Mouse (Mus musculus): Measurements from ENCODE around the gene Hnrnpa1.
A peak's percentile ranks its signal among the peaks of the same experiment; 100 is the strongest.
"Not testable (repeated sequence)": the region's sequence is repeated elsewhere in the genome, so short reads cannot be mapped to it uniquely, and the experiment has no call there.

Gene Hnrnpa1

DNA sequence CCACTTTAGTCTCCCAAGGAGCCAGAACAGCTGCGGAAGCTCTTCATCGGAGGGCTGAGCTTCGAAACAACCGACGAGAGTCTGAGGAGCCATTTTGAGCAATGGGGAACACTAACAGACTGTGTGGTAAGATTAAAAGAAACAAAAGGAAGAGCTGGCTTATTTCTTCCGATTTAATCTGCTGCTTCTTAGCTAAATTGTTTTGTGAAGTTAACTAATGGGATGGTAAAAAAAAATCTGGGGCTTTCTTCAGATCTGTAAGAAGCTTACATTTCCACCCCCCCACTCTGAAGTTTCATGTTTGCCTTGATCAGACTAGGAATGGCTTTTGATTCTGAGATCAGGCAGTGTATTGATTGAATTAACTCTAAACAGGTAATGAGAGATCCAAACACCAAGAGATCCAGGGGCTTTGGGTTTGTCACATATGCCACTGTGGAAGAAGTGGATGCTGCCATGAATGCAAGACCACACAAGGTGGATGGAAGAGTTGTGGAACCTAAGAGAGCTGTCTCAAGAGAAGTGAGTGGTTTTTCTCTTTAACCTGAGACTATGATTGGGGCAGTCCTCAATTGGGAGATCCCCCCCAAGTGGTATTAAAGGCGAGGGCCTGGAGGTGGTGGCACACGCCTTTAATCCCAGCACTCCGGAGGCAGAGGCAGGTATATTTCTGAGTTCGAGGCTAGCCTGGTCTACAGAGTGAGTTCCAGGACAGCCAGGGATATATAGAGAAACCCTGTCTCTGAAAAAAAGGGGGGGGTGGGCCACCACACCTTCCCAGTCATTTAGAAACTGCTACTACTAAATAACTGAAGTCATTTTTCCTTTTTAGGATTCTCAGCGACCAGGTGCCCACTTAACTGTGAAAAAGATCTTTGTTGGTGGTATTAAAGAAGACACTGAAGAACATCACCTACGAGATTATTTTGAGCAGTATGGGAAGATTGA is 1.1 kb downstream of the Hnrnpa1 start:
- DNase-seq = not testable (repeated sequence)

DNA sequence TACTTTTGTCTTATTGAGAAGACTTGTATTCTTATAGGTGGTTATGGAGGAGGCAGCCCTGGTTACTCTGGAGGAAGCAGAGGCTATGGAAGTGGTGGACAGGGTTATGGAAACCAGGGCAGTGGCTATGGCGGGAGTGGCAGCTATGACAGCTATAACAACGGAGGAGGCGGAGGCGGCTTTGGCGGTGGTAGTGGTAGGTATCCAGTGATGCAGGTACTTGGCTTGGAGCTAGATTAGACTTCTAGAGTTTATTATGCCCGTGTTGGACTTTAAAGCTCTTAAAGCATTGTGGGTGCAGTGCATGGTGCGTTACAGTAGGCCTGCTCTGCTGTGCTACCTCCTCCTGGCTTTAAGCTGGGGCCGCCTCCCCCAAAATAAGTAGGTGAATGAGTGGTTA is 2.7 kb downstream of the Hnrnpa1 start:
- DNase-seq = no peak

GRCm38 (mm10) chr15:103245616-103246015 is 5.4 kb downstream of the Hnrnpa1 start:
- DNase-seq = no peak

- DNase-seq = no peak
These were observed 7.0 kb downstream of the Hnrnpa1 start for GRCm38 (mm10) chr15:103247078-103247781.

GRCm38 (mm10) chr15:103247782-103248400 is 7.7 kb downstream of the Hnrnpa1 start:
- DNase-seq = no peak

GRCm38 (mm10) chr15:103248401-103249313 is 8.4 kb downstream of the Hnrnpa1 start:
- DNase-seq = no peak

- not testable (repeated sequence) for DNase-seq
These were observed 9.3 kb downstream of the Hnrnpa1 start for GRCm38 (mm10) chr15:103249511-103249910.

- DNase-seq = peak; percentile 65 to 80
These were observed 10.0 kb downstream of the Hnrnpa1 start for GRCm38 (mm10) chr15:103250195-103250740.

- no peak for DNase-seq
These were observed 11.4 kb downstream of the Hnrnpa1 start for GRCm38 (mm10) chr15:103251595-103251994.

GRCm38 (mm10) chr15:103252660-103253059 is 12.4 kb downstream of the Hnrnpa1 start:
- no peak for DNase-seq

- no peak for DNase-seq
These were observed 13.1 kb downstream of the Hnrnpa1 start for GRCm38 (mm10) chr15:103253352-103253751.

DNA sequence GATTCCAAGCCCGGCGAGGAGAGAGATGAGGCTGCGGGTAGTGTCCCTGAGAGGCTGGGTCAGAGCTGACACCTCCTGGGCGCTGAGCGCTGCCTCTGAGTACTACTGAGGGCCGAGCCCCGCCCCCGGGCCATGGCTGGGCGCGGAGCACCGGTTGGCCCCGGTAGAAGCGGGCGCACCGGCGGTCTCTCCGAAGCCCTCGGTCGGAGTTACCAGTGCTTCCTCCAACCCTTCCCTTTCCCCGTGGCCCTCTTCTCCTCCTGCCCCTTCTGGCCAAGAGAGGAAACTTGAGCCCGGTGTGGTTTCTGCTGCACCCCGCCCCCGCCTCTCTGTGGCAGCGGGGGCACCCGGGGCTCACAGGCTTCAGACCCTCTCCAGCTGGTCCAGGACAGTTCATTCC is 14.9 kb downstream of the Hnrnpa1 start:
- DNase-seq = peak in 1 of 2 experiments; percentile 30

GRCm38 (mm10) chr15:103256210-103256986 is 16.2 kb downstream of the Hnrnpa1 start:
- DNase-seq = no peak

DNA sequence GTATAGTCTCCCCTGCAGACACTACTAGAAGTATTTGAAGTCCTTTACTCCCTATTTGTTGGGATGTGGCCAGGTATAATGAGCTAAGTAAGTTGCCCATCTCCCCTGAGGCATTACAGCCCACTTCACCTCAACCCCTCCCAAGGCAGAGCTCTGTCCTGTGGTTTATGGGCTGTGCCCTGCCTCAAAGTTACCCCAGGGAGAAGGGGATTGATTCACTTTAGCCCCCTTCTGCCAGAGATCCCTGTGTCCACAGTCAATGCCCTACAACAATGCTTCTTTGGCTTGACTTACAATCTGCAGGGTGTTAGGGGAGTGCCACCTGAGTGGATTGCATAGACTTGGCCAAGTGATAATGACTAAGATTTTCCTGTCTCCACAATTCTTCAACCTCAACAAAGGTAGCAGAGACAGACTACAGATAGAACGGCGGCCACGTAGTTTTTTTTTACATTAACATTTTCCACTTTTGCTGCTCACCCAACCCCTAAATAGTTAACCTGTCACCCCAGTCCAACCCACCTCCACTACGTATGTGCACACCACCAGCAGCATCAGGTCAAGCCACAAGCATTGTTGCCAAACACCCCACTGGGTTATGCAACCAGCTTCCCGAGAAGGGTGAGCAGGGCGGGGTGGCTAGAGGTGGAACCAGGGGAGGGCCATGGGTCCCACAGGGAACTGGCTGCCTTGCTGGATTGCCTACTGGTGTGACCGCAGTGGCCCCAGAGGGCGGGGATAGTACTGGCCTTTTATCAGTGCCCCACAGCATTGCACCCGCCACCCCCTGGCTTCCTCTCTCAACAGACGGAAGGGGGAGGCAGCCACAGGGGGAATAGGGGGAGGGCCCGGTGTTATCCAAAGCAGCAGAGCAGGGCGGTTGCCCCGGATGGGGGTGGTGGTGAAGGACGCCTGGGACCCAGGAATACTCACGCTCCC is 17.8 kb downstream of the Hnrnpa1 start, which contains the start of gene Nfe2:
TSS of gene Nfe2 (minus strand) at position 614 of the 939 bp plus-strand sequence.
- DNase-seq = peak; percentile 40 to 67

GRCm38 (mm10) chr15:103259162-103259561 is 18.9 kb downstream of the Hnrnpa1 start:
- DNase-seq = no peak

GRCm38 (mm10) chr15:103259989-103260388 is 19.8 kb downstream of the Hnrnpa1 start:
- DNase-seq = no peak

- DNase-seq = no peak
These were observed 24.6 kb downstream of the Hnrnpa1 start for GRCm38 (mm10) chr15:103264794-103265193.

DNA sequence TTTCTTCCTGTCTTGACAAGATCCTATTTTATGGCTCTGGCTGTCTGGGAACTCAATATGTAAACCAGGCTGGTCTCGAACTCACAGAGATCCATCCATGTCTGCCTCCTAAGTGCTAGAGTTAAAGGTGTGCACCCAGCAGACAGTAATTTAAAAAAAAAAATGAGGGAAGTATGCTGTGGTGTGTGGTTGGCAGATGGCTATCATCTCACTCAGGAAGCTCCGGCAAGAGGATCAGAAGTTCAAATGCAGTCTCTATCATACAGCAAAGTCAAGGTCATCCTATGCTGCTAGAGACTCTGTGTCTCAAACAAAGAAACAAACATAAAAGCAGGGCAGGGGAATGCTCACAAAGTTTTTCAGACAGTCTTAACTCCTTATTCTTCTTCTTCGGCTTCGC is 28.7 kb downstream of the Hnrnpa1 start:
- DNase-seq = no peak

- DNase-seq = peak; percentile 98 to 99
These were observed 32.4 kb downstream of the Hnrnpa1 start, which contains the start of gene Copz1 for GRCm38 (mm10) chr15:103272419-103273279. TSS of gene Copz1 (plus strand) at chr15:103272714.
